Mouse (Mus musculus) kidney, postnatal 36 days (tissue): ENCODE measurements around the gene Cdk18.

Source experiments
- DNase-seq, 2 experiments: peaks; one replicate each; pipeline ENCODE4 v3.0.0; 2021 to 2022; ENCODE audit warnings: mixed read lengths in 2 of 2

Cdk18 gene

DNA sequence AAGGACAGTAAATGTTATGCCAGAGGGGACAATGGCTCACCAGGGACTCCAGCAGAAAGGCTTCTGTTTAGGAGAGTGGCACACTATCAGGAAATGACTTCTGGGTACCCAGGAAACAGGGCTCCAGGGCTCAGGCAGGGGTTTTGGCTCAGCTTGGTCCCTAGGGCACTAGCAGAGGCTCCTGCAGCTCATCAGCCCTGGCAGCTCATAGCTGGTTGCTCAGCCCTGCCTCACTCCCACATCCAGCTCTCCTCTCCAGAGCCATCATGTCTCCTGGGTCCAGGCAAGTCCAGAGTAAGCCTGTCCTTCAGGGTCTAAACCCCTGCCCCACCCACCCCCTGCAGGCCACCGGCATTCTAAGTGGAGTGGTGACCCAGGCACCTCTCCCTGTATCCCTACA, 28.1 kb downstream of the Cdk18 start:
- DNase-seq = no peak

DNA sequence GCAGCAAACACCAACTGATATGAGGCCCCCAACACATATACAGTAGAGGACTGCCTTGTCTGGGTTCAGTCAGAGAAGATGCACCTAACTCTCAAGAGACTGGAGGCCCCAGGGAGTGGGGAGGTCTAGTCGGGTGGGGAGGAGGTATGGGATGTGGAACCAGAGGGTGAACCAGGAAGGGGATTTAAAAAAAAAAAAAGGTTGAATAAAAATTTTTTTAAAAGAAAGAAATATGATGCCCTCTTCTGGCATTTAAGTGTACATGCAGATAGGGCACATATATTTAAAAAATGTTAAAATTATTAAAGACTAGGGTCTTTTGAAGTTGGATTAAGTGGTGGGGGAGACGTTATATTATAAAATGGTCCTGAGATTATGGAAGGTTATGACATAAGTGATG, 30.1 kb downstream of the Cdk18 start:
- no peak for DNase-seq

DNA sequence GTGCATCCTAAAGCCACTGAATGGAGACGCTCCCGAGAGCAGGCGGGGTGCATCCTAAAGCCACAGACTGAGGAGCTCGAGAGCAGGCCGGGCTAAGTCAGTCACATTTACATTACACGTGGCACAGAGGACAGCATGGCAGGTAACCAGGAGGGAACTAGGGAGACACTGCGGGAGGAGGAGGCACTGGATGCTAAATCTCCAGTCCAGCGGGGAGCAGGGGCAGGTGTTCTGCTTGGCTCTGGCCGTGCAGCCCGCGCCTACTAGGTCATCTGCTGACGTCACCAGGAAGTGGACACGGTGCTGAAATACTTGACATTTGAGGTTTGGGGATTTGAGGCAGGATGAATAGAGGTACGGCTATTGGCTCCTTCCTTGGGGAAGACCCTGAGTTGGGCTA, 35.1 kb downstream of the Cdk18 start:
- no peak for DNase-seq

DNA sequence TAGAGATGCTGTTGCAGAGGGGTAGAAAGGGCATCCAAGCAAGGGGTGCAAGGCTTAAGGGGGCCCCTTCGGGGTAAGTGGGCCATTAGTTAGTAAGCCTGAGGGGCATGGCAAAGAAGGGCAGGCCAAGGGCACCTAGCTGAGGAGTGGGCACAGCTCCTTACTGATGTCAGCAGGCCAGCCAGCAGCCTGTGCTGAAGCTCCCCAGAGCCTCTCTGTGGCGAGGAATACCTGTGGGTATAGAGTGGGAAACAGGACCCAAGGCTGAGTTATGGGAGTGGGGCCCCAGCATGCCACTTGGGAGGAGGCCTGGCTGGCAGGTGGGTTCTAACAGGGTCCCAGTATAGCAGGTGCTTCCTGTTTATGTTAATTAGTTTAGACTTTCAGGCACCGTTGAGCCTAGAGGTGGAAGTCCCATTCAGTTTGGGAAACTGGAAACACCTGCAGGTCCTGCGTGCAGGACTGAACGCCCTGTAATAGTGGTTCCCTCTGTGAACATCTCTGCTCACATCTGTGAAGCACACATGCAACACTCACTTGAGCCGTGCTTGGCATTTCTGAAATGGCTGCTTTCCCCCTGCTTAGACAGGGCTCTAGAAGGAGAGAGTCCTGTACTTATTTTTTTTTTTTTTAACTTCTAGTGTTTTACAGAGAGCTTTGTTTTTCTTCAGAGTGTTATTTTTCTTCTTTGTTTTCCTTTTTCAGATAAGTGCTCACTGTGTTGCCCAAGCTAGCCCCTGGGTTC, 37.4 kb downstream of the Cdk18 start:
- DNase-seq = no peak

DNA sequence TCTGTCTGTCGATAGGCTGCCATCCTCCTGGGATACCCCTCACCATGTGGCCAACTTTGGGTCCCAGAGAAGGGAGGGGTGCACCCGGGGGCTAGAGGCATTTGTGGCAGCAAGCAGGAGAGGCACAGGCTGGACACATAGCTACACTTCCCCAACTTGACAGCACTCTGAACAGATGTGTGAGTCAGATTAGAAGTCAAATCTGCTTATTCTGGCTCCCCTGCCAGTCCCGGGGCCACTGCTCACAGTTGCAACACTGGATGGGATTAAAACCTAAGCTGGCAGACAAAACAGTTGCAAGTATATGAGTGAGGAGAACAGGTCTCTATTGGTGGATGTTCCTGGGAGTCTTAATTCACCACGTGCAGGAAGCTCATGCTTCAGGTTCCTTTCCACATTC, 39.7 kb downstream of the Cdk18 start:
- no peak for DNase-seq

DNA sequence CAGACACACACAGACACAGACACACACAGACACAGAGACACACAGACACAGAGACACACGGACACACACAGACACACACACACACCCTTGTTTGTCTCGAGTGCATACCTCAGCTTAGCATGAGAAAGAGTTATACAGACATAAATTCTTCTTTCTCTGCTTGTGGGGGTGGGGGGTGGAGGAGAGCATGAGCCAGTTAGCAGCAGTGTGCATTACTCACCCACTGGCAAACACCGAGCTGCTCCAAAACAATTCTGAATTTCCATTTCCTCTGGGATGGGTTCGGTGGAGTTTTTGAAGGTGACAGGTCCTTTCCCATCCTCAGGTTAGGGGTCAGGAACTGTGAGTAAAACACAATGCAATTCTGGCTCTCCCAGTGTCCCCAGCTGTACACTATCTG, 40.5 kb downstream of the Cdk18 start:
- DNase-seq = no peak

DNA sequence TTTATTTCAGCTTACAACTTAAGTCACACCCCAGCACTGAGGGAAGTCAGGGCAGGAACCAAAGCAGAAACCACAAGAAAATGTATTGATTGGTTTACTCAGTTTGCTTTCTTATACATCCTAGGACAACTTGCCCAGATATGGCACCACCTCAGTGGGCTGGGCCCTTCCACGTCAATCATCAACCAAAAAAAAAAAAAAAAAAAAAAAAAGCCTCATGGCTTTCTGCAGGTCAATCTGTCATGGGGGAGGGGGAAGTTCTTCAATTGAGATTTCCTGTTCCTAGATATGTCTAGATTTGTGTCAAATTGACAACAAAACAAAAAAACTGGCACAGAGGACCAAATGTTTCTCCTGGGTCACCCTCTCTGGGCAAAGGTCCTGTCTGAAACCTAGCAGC, 41.4 kb downstream of the Cdk18 start:
- DNase-seq = no peak

DNA sequence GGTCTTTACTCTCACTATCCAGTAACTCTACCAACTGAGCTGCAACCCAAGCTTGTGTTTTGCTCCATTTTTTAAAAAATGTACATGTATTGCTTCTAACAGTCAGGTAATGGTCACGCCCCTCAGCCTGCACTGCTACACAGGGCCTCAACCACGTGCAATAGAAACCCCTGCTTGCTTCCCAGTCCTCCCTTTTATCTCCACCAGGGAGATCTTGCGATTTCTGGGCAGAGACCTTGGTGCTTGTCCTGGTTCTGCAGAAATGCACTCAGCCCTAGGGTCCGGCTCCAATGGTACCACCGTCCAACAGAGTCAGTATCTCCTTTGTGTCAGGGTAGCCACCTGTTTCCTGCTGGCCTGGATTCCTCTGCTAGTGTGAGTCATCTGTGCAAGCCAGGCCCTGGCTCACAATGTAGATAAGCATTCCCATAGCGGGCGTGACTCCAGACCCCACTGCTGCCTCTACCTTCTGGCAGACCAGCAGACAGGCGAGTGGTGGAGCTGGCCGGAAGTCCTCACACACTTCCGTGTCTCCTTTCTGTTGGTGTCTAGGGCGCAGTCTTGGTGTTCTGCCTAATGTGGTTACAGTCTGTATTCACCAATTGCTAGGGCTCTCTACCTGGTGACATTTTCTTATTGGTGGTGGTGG, 44.0 kb downstream of the Cdk18 start:
- DNase-seq = peak in 1 of 2 experiments; percentile 28

DNA sequence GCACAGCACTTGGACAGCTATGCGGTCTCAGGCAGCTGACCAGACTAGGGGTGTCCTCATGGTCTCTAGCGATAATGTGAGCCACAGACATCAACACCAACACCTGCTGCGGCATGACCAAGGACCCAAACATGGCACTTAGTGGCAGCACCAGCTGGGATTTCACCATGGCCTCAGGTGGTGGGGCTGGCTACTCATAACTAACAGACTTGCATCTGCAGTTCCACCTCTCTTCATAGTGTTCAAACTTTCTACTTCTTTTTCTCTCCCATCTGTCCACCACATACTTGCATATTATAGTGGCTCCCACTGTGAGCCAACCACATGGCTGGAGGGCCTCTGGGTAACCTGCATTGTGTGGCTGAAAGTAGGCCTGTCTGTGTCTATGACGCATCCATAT, 46.2 kb downstream of the Cdk18 start:
- DNase-seq = no peak

DNA sequence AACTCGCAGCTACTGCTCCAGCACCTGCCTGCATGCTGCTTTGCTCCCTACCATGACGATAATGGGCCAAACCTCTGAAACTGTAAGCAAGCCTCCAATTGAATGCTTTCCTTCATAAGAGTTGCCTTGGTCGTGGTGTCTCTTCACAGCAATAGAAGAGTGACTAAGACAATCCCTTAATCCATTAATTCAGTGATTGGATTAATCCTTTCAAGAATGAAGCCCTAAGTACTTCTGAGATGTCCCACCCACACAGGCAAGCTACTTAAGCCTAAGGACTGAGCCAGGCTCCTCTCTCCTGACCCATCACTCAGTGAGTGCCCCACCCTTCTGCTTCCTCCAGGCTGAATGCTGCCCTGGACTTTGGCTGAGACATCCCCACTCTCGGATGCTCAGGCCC, 49.2 kb downstream of the Cdk18 start:
- no peak for DNase-seq

DNA sequence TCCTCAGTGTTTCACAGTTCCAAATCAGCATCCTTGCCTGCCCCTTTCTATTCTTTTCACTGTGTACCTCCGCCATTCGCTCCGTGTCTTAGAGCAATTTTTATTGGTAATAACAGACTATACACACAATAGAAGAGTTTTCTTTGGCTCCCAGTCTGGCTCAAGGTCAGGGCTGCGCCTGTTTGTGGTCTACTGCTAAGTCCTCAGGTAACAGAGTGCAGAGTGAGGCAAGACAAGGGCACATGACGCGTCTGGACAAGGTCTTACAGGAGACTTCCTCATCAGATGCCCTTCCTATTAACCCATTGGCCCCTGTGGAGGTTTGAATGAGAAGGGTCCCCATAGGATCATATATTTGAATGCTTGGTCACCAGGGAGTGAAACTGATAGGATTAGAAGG, 49.7 kb downstream of the Cdk18 start:
- no peak for DNase-seq

DNA sequence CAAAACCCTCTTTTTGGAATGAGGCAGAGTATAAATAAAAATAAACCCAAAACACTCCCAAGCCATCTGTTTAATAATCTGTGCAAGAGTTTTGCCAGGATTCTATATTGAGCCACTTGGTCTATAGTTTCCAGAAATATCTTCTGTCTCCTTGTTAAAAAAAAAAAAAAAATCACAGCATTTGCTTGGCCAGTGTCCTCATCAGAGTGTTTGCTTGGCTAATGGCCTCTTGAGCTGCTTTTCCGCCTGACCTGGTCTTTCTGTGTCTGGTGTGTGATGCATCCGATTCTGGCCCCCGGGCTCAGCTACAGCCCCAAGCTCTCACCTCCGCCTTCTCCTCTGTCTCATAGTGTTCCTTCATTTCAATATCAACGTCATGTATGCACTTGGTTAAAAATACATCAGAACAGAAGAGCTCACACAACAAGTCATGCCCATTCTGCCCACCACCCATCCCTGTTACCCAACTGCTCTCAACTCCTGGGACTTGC, 51.3 kb downstream of the Cdk18 start:
- DNase-seq = no peak

DNA sequence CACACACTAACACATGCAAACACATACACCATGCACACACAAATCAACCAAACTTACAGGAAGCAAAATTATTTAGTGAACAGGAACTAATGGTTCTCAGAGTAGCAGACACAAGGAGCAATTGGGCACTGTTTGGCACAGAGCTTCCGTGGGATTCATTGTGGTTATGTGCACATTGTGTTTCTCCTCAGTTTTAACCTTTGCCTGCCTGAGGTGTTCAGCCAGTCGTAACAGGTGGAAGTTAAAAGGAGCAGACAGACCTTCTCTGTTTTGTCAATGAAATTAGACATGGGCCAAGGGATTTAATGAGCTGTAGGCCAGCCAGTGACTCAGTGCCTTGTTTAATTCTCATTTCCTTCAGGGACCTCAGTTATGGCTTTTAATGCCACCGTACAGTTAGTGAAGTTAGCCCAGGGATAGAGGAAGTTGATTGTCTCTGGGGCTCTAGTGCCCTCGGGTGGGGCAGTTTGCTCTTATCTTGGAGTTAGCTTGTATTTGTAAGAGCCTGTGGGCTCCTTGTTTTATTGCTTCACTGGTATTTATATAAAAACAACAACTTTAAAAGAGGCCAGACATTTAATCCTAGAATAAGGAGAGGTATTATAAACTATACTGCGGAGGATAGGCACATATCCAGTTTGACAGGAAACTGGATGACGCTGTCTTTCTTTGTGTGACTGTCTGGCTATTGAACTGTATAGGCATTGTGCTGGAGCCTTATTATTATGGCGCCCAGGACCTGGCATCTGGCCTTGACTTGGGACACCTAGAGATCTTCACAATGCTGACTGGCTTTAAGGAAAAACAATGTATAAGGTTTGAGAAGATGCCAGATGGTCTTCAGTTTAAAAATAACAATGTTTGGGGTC, 54.1 kb downstream of the Cdk18 start:
- no peak for DNase-seq

DNA sequence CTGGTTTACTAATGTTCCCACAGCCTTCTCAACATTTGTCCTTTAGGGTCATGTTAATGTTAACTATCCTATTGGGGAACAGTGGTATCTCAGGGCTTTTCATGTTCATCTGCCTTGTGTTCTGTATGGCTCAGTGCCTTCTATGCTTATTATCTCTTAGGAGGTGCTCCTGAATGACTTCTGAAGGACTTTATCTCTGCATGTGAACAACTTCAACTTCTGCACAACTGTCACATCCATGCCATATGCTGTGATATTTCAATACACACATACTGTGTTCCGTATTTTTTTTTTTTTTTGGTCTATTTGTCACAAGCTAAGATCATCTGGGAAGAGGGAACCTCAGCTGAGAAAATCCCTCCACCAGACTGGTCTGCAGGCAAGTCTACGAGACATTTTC, 61.1 kb downstream of the Cdk18 start:
- no peak for DNase-seq

DNA sequence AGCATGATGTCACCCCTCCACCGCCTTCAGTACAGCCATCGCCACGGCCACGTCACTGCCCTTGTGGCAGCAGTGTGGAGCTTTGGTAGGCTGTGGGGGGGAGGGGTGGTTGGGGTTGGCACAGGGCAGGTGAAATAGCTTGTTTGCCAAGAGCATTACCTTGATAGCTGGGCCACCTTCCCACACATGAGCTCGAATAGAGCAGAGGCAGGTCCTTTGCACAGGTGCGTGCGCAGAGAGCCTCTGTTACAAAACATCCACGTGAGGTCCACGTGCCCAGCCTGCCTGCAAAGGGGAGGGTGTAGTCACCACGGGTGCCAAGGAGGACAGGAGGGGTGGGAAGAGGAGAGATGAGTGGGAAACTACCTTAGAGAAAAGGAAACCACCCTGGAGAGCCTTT, 63.9 kb downstream of the Cdk18 start:
- DNase-seq = peak; percentile 79 to 81

DNA sequence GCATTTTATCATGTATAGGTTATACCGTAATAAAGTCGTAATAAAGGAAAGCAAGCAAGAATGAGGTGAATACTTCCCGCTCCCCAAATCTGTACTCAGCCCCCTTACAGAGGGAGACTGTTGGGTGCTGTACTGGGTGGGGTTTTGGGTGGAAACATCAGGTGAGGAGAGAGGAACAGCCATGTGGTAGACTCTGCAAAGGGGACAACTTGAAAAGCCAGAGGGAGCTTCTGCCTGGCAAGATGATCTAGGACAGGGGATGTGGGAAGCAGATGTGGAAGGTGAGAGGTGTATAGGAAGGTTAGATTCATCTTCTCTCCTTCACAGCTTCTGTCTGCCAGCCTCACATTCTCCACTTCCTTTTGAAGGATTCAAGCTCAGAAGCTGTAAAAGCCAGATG, 68.8 kb downstream of the Cdk18 start:
- DNase-seq = no peak

DNA sequence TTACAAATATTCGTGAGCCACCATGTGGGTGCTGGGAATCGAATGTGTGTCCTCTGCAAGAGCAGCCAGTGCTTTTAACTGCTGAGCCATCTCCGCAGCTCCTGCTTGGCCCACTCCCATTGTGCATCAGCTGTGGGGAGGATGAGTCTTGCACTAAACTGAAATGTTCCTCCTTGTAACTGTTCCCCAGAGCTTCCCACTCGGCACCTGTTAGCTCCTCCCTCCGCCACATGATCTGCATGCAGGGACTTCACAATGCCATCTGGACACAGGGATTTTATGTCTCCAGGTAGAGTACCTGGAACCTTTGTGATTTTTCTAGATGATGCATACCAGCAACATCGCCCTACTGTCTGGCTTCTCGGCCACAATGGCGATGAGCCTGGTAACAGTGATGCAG, 70.0 kb downstream of the Cdk18 start:
- no peak for DNase-seq

DNA sequence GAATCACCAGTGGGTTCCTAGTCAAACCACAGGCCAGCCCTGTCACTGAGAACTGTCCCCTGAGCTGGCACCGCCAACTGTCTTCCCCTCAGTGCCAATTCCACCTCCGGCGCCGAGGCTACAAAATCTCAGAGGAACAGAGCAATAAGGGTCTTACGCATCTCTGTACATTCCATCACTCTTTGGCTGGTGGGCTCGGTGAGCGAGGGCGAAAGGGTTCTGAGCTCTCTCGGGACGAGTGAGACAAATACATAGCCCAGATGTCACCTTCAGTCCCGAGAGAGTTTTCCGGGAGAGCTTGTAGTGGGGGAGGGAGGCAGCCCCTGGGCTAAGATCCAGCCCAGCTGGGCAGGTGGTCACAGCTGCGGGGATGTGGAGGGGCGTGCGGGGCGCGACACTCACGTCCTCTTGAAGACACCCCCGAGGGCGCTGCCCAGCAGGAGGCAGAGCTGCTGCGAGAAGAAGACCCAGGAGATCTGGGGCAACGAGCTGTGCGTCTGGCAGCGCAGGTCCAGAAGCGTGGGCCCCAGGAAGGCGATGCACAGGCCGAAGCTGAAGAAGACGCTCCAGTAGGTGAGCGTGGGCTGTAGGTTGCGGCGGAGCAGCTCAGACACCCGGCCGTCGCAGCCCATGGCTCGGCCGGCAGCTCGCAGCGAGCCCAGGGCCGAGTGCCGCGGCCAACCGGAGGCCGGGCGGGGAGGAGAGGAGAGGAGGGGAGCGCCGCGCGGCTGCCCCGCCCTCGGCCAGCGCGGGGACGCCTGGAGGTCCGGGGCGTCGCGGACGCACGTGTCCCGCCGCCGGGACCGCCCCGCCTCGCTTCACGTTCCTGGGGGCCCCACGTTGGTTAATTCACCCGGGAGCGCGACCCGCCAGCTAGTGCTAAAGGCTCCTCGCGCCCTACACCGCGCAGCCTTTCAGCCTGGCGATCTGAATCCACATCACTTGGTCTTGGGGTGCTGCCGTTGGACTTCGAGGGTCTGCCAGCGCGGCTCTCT, 71.9 kb downstream of the Cdk18 start, which contains the start of gene Mfsd4a:
Gene Mfsd4a, minus strand, starts transcription at position 802 of the 995 bp plus-strand sequence.
- peak; percentile 44 to 76 for DNase-seq

DNA sequence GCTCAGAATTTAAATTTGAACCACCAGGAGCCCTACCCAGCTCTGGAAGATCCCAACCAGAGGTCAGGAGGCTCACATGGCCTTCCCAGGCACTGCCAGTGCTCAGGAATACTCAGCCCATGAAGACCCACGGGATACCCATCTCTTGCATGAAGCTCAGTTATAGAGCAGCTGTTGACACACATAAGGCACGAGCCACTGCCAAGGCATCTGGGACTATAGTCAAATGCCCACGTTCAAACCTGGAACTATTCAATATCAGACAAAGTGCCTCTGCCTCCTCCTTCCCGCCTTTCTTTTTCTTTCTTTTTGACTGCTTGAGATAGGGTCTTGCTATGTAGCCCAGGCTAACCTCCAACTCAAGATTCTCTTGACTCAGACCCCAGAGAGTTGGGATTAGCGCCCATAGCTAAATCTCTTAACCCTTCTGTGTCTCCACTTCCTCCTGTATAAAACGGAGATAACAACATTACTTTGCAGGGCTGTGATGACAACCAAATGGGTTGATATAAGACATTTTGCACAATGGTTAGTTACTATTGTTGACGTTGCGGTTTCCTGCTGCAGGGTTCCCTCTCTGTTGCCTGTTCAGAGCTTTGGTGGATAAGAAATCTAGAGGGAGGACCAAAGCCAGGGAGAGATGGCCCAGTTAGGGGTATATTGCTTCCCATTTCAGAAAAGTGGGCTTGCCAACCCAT, 73.9 kb downstream of the Cdk18 start:
- no peak for DNase-seq

DNA sequence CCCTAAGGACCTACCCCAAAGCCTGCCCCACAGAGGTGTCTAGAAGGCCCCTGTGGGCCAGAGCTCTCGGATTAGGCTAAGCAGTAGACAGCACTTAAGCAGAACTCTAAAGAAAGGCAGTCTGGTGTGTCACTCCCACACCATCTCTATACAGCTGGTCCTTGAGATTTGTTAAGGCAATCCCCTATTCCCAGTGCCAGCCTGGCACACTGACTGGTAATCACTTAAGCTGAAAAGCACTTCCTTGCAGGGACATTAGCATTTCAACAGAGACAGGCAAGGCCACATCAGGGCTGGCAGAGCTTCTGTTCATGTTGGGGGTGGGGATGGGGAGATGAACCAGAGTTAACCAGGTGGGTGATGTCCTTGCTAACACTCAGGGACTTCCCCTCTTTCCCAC, 74.5 kb downstream of the Cdk18 start:
- DNase-seq = no peak

DNA sequence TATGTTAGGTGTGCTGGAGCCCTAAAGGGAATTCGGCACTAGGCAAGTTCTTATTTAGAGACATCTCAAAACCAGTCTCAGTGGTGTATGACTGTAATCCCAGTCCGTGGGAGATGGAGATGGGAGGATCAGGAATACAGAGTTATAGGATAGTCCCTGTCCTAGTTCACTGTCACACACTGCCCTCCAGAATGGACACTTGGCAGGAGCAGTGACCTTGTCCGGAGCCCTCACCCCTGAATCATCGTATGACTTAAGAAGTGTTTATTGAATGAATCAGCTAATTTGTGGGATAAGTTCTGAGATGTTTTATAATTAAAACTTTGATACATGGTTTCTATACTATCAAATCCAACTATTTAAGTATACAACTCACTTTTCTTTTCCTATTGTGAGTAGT, 76.4 kb downstream of the Cdk18 start:
- no peak for DNase-seq
